Mouse (Mus musculus): Measurements from ENCODE around the gene Mylk.
A peak's percentile ranks its signal among the peaks of the same experiment; 100 is the strongest.

The Mylk gene

DNA sequence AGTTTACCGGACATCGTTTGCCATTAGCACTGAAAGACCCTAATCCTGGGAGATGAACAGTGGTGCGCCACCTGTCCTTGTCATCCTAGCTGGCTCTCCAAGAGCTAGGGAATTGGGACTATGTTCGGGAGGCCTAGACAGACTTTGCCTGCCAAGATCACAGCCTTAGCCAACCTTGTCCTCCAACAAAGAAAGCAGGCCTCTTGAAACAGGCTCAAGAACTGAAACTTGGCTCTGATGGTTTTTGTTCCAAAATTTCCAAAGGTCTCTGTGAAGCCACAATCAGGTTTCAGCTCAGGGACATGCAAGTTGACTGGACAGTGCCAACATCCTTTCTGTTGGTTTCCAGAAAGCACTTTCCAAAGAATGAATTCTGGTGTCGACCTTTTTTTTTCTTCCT, 247.8 kb downstream of the Mylk start:
- peak; percentile 6 for DNase-seq

- DNase-seq, result no peak
Observed at GRCm38 (mm10) chr16:34993694-34994330, 248.8 kb downstream of the Mylk start.

- no peak for DNase-seq
Observed at GRCm38 (mm10) chr16:34994641-34995141, 249.7 kb downstream of the Mylk start.

- no peak for DNase-seq
Observed at GRCm38 (mm10) chr16:34996133-34996532, 251.1 kb downstream of the Mylk start.

DNA sequence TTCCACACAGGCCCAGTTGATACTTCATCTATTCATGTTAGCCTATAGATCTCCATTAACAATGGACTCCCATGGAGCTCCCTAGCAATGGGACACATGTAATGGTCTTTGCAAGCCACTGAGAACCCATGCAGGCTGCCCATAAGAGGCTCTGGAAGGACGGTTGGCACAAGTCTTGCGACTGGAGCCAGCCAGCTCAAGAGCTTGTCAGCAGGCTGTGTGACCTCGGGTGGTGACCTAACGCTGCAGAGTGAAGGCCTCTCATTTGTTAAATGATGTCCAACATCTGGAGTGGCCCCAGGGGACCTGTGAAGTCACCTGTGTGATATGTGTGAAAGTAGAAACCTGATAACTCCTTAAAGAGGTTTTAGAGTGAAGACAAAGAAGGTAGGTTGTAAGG, 252.0 kb downstream of the Mylk start:
- DNase-seq, result no peak

GRCm38 (mm10) chr16:34997576-34997975, 252.6 kb downstream of the Mylk start:
- no peak for DNase-seq

DNA sequence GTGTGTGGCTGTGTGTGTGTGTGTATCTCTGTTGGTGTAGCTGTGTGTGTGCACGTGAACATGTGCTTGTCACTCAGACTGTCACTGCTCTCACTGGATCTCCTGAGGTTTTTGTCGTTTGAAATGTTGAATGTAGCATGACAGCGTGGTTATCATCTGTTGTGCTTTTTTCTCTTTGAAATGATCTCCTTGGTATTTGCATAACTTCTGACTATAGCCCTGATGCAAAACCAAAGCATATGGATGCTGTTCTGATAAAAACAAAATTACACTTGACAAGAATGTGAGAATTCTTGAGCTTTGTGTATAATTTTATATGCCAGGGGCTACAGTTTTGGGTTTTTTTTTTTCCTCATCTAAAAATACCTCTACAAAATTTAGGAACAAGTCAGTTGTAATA, 254.0 kb downstream of the Mylk start:
- no peak for DNase-seq

GRCm38 (mm10) chr16:34999986-35000385, 255.0 kb downstream of the Mylk start:
- no peak for DNase-seq

DNA sequence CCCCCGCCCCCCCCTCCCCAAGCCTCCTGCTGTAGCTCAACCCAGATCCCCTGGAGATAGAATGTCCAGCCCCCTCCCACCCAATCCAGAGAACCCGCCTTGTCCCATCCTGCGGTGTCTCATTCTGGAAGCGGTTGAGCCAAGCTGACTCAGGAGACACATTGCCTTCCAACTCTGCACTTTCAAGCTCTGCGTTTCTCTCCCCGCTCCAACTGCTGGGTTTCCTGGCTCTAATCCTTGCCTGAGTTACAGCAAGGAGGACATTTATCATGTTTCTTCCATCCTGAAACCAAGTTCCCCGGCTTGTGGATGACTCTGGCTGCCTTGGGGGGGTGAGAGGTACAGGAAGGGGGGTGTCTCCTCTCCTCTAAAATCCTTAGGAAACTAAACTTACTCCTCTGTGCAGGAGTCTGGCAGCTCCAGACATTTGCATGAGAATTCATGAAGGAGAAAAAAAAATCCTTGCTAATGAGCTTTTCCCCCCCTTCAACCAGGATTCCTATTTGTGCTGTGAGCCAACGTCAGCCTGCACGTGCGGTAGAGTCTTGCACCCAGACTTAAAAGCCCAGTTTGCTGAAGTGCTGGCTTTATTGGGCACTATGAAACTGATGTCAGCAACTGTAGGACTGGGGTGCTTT, 256.0 kb downstream of the Mylk start:
- no peak for DNase-seq

DNA sequence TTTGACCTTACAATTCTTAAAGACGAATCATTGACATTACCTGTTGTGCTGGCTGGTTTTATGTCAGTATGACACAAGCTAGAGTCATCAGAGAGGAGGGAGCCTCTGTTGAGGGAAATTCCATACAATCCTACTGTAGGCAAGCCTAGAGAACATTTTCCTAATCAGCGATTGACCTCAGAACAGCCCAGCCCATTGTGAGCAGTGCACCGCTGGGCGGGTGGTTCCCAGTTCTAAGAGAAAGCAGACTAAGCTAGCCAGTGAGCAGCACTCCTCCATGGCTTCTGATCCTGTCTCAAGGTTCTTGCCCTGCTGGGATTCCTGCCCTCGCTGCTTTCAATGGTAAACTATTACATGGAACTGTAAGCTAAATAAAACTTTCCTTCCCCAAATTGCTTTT, 259.3 kb downstream of the Mylk start:
- no peak for DNase-seq

- no peak for DNase-seq
Observed at GRCm38 (mm10) chr16:35004756-35005155, 259.7 kb downstream of the Mylk start.

DNA sequence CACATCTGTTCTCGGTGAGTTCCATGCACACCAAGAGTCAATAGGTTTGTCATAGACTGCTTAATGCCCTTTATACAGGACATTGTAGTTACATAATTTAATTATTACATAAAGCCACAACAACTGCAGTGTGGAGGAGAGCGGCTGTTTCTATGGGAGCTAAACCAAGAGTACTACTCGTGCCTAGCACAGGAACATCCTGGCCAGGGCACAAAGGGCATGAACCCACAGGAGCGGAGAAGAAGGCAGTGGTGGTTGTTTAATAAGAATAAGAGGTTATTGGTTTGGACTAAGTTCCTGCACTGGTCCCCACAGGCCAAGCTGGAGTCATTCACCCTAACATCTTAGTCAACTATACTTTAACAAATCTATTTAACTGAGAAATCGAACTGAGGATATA, 261.2 kb downstream of the Mylk start:
- DNase-seq, result no peak

DNA sequence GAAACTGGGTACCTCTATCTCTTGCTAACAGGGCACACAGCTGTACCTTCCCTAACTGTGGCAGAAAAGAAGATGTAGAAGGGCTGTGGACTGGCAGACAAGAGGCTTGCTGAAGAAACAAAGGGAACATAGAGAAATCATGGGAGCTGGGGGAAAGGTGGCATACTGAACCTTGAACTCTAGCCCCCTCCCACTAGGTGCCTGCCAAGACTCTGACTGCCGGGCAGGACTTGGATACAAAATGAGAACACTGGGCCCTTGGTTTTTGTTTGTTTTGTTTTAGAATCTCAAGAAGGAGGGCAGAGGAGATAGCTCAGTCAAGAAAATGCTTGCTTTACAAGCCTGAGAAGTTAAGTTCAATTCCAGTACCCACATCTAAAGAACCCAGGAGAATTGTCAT, 262.4 kb downstream of the Mylk start:
- DNase-seq, result no peak

- DNase-seq, result no peak
Observed at GRCm38 (mm10) chr16:35008447-35008846, 263.4 kb downstream of the Mylk start.

- no peak for DNase-seq
Observed at GRCm38 (mm10) chr16:35013501-35013900, 268.5 kb downstream of the Mylk start.

- DNase-seq, result no peak
Observed at GRCm38 (mm10) chr16:35016491-35016890, 271.5 kb downstream of the Mylk start.

DNA sequence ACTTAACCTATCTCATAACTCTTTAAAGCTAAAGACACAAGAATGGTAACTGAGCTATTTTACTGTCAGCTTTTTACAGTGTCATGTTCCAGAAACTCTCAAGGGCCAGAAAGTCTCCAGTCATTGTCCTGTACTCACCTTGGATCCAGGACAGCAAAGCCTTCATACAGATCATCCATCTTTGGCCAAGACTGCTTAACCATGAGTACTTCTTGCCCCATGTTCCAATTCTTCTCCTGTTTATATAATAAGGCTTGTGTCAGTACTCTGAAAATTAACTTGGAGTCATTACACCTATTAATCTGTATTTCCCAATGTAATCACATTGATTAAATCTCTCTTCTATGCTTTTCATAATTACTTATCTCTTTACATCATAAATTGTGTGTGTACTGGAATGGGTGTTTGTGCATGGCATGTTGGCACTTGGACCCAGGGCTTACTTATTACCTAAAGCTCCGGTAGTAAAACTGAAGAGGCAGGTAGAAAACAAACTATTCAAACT, 273.5 kb downstream of the Mylk start:
- no peak for DNase-seq

GRCm38 (mm10) chr16:35021903-35022241, 276.9 kb downstream of the Mylk start:
- DNase-seq, result no peak

DNA sequence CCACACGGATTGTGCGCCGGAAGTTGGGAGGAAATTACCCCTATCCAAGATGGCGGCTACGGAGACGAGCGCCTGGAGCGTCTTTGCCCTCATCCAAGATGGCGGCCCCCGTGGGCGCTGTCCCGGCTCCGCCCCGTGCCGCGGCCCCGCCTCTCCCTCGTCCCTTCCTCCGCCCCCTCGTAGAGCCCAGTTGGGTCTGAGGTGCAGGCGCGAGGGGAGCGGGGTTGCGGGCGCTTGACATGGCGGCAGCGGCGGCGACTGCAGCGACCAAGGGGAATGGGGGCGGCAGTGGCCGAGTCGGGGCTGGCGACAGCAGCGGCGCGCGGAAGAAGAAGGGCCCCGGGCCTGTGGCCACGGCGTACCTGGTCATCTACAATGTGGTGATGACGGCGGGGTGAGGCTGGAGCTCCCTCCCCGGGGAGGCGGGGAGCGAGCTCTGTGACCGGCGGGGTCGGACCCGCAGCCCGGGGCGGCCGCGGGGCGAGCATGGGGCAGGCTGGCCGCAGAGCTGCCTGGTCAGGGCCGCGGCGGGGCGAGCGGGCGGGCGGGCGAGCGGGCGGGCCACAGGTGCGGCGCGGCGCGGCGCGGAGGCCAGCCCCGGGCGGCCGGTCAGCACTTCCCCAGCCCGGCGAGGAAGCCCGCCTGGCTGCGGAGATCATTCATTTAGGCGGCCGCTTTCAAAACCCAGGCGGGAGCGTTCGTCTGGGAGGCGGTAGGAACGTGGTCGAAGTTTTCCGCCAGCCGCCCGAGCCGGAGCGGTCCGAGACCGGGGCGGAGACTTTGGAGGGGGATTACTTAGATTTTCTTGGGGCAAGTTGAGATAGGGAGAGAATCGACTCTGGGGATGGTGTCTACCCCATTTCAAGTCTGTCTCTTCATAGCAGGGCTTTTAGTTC, 277.5 kb downstream of the Mylk start, which contains the start of gene Hacd2:
Gene Hacd2, plus strand, starts transcription at position 187 of the 896 bp plus-strand sequence.
- DNase-seq, result peak; percentile 94

- DNase-seq, result no peak
Observed at GRCm38 (mm10) chr16:35023138-35023735, 278.2 kb downstream of the Mylk start.

GRCm38 (mm10) chr16:35024300-35024699, 279.3 kb downstream of the Mylk start:
- no peak for DNase-seq

DNA sequence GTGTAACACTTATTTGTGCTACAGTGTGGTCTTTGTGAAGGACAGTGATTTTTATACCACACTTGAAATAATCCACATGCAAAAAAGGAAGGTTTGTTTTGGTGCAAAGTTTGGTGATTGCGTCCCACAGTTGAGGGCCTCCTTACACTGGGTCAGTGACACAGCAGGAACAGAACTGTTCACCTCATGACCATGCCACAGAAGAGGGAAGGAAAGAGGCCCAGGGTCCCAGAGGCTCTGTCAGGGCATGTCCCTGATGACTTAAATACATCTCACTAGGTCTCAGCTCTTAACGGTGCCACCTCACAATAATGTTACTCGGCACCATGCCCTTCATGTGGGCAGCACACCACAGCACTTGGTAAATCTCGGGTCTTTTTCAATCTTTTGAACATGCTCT, 280.3 kb downstream of the Mylk start:
- no peak for DNase-seq

DNA sequence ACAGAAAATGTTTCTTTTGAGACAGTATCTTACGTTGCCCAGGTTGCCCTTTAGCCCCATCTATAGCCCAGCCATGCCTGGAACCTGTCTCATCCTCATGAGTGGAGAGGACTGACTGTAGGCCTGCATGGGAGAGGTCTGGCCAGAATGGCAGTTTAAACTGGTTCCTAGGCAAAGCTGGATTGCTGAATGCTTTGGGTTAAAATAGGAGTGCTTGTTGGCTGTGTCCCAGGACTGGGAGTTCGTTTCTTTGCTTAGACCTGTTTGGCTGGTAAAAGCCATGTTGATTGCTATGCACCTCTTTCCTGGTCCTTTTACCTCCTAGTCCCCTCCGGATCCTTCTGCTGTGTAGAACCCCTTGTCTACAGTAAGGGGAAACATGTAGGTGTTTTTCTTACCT, 288.2 kb downstream of the Mylk start:
- no peak for DNase-seq

Data from cerebellum, adult 11-12 months (tissue).